Comparison of ENCODE assay signal across 13 mouse cellular contexts in genomic region chr10:60229113-60229512, GRCm38 (mm10). TPM values are rescaled to one million over a fixed set of nuclear protein-coding genes. Genes with fewer than 3 reads are reported as not detected.
"Had no signal": no experiment of that assay in that cellular context is flagged by ENCODE, and none has a peak within 500 bp of the region (broad histone marks: within the 10 kb centered on the region; RNA-seq: fewer than 3 reads in every experiment).

No protein-coding gene starts in this region.

- H3K9me3 ChIP-seq: intestine, embryonic 15.5 days; liver, embryonic 13.5 days had no signal

- H3K4me2 ChIP-seq: intestine, embryonic 15.5 days; liver, embryonic 13.5 days; midbrain, embryonic 11.5 days had no signal

- H3K4me1 ChIP-seq: intestine, embryonic 15.5 days; liver, embryonic 13.5 days had no signal

- DNase-seq: layer of hippocampus, postnatal 36 days; liver, embryonic 13.5 days; lung, adult 2 months; lung, postnatal 14 days; lung, postnatal 4 days; midbrain, embryonic 14.5 days; thymus, adult 2 months; thymus, postnatal 14 days; thymus, postnatal 4 days had no signal

- H3K9ac ChIP-seq: intestine, embryonic 15.5 days; liver, embryonic 13.5 days had no signal

- H3K27ac ChIP-seq: intestine, embryonic 15.5 days; left cerebral cortex, adult 2 months; liver, embryonic 13.5 days had no signal

- H3K36me3 ChIP-seq: intestine, embryonic 15.5 days; liver, embryonic 13.5 days had no signal

- H3K4me3 ChIP-seq: intestine, embryonic 15.5 days; left cerebral cortex, adult 2 months; liver, embryonic 13.5 days had no signal

- H3K27me3 ChIP-seq: intestine, embryonic 15.5 days; liver, embryonic 13.5 days had no signal

RNA-seq across cellular contexts. Expression of gene Chst3, which starts 10.1 kb away (rescaled TPM):
- total RNA-seq: megakaryocyte progenitor cell, adult 5-6 weeks had no signal
